Mouse (Mus musculus): ENCODE measurements around the gene Fdx1. TPM values are rescaled to one million over a fixed set of nuclear protein-coding genes. Genes with fewer than 3 reads are reported as not detected.

Gene Fdx1
- polyA plus RNA-seq, 1 experiment from 2014 or later = 103 TPM

Other genes with a start within 250 kb of the Fdx1 start
- 0.49 and 1.1 TPM in 2 replicates for gene Arhgap20, start 198.2 kb downstream of the Fdx1 start, polyA plus RNA-seq (2014; fragmentation: Nextera tagmentation; extraction: Ambion mirVana)
- gene Rdx, start 83.6 kb upstream of the Fdx1 start, polyA plus RNA-seq (2014; fragmentation: Nextera tagmentation; extraction: Ambion mirVana) = 141 and 143 TPM in 2 replicates
- gene Zc3h12c, start 205.0 kb upstream of the Fdx1 start, polyA plus RNA-seq (2014; fragmentation: Nextera tagmentation; extraction: Ambion mirVana) = 4.4 and 4.6 TPM in 2 replicates

All from heart, embryonic 14.5 days (tissue).